7 mouse cellular contexts compared by ENCODE assay signal in genomic region chr11:5541799-5542481, GRCm38 (mm10). TPM values are rescaled to one million over a fixed set of nuclear protein-coding genes. Genes with fewer than 3 reads are reported as not detected.
DNase-seq lines count a peak whose midpoint lies in the region; ATAC-seq and TF ChIP-seq lines count a peak whose summit lies in the region.

TSS of gene Ccdc117 (minus strand) at chr11:5542187.

- peak within 1 kb of the TSS; percentile 72 for H3K4me2 ChIP-seq in embryonic facial prominence, embryonic 12.5 days (replicated peaks)
- peak within 1 kb of the TSS; percentile 74 for H3K4me2 ChIP-seq in limb, embryonic 12.5 days
- H3K4me2 ChIP-seq in midbrain, embryonic 15.5 days = peak within 1 kb of the TSS; percentile 77

- H3K9ac ChIP-seq in embryonic facial prominence, embryonic 12.5 days = peak within 1 kb of the TSS; percentile 93
- H3K9ac ChIP-seq in limb, embryonic 12.5 days (replicated peaks) = peak within 1 kb of the TSS; percentile 91
- H3K9ac ChIP-seq in midbrain, embryonic 15.5 days = peak within 1 kb of the TSS; percentile 51

- H3K36me3 ChIP-seq in embryonic facial prominence, embryonic 12.5 days = 0 out of 2 replicates have a peak, but pooled peaks cover under 1% of the 10 kb centered on the region
- H3K36me3 ChIP-seq in kidney, adult 2 months (ENCODE audit: control insufficient read depth, insufficient read depth, low read length) = no peaks in the 10 kb centered on the region; the same call in 1 of the 2 replicates
- peaks cover 18% of the 10 kb centered on the region; the same call in 1 of the 2 replicates for H3K36me3 ChIP-seq in limb, embryonic 12.5 days
- H3K36me3 ChIP-seq in midbrain, embryonic 15.5 days (replicated peaks) = 0 out of 2 replicates have a peak, but pooled peaks cover 3% of the 10 kb centered on the region
- H3K36me3 ChIP-seq in spleen, adult 2 months (ENCODE audit: control insufficient read depth, insufficient read depth, low read length) = peaks cover 6% of the 10 kb centered on the region

- peak; percentile 88 for DNase-seq in adrenal gland, postnatal 25 days
- peak; percentile 100 for DNase-seq in heart, adult 11 months
- DNase-seq in kidney, adult 2 months = peak; percentile 98
- DNase-seq in spleen, adult 2 months (ENCODE audit: low read depth in 1 of 2, low spot score in 2 of 2) = peak; percentile 82 to 96

- peak; percentile 69 for TF ChIP-seq POLR2A in kidney, adult 2 months (IDR thresholded peaks at IDR 0.05; ENCODE audit: low read depth, low read length)
- TF ChIP-seq POLR2A in spleen, adult 2 months (IDR thresholded peaks at IDR 0.05; ENCODE audit: low read depth, low read length) = peak; percentile 71

- peak within 1 kb of the TSS; percentile 91 for H3K4me3 ChIP-seq in embryonic facial prominence, embryonic 12.5 days
- peak within 1 kb of the TSS; percentile 93 for H3K4me3 ChIP-seq in kidney, adult 2 months (ENCODE audit: insufficient read depth, low read depth, low read length)
- peak within 1 kb of the TSS; percentile 89 for H3K4me3 ChIP-seq in limb, embryonic 12.5 days (replicated peaks)
- peak within 1 kb of the TSS; percentile 56 for H3K4me3 ChIP-seq in midbrain, embryonic 15.5 days
- peak within 1 kb of the TSS; percentile 88 for H3K4me3 ChIP-seq in spleen, adult 2 months (ENCODE audit: extremely low read depth, insufficient read depth, insufficient read length)

- peak; percentile 37; the same call in 1 of the 2 replicates for TF ChIP-seq CTCF in kidney, adult 2 months (conservative IDR thresholded peaks at IDR 0.05; ENCODE audit: insufficient read depth, insufficient read length, low read depth, low read length)
- no peak for TF ChIP-seq CTCF in spleen, adult 2 months (IDR thresholded peaks at IDR 0.05; ENCODE audit: extremely low read depth, insufficient read depth, insufficient read length, insufficient replicate concordance)

- WGBS in embryonic facial prominence, embryonic 12.5 days = 0% methylated on average over 62 of the region's 65 CpGs
- under 1% methylated on average over 65 of the region's 65 CpGs for WGBS in kidney, adult 2 months
- WGBS in limb, embryonic 12.5 days = under 1% methylated on average over 65 of the region's 65 CpGs
- under 1% methylated on average over 62 of the region's 65 CpGs for WGBS in midbrain, embryonic 15.5 days
- WGBS in spleen, adult 2 months = under 1% methylated on average over 65 of the region's 65 CpGs

- no peaks in the 10 kb centered on the region for H3K27me3 ChIP-seq in embryonic facial prominence, embryonic 12.5 days
- H3K27me3 ChIP-seq in kidney, adult 2 months (replicated peaks; ENCODE audit: control insufficient read depth, insufficient read depth, low read length) = no peaks in the 10 kb centered on the region
- H3K27me3 ChIP-seq in limb, embryonic 12.5 days = no peaks in the 10 kb centered on the region
- no peaks in the 10 kb centered on the region for H3K27me3 ChIP-seq in midbrain, embryonic 15.5 days (replicated peaks)
- no peaks in the 10 kb centered on the region for H3K27me3 ChIP-seq in spleen, adult 2 months (ENCODE audit: control insufficient read depth, insufficient read depth, low read length)

- peaks cover 17% of the 10 kb centered on the region for H3K4me1 ChIP-seq in embryonic facial prominence, embryonic 12.5 days
- H3K4me1 ChIP-seq in kidney, adult 2 months (ENCODE audit: control insufficient read depth, insufficient read depth, low read length) = peaks cover 21% of the 10 kb centered on the region; the same call in 1 of the 2 replicates
- peaks cover 20% of the 10 kb centered on the region for H3K4me1 ChIP-seq in limb, embryonic 12.5 days (replicated peaks)
- peaks cover 19% of the 10 kb centered on the region for H3K4me1 ChIP-seq in midbrain, embryonic 15.5 days
- peaks cover 5% of the 10 kb centered on the region; the same call in 1 of the 2 replicates for H3K4me1 ChIP-seq in spleen, adult 2 months (ENCODE audit: control insufficient read depth, insufficient read depth, insufficient read length)

- no peaks in the 10 kb centered on the region for H3K9me3 ChIP-seq in embryonic facial prominence, embryonic 12.5 days
- H3K9me3 ChIP-seq in limb, embryonic 12.5 days = no peaks in the 10 kb centered on the region
- no peaks in the 10 kb centered on the region for H3K9me3 ChIP-seq in midbrain, embryonic 15.5 days

- peak; percentile 97 for ATAC-seq in embryonic facial prominence, embryonic 12.5 days (ENCODE audit: insufficient number of reproducible peaks, insufficient read depth, low FRiP score, low TSS enrichment)
- ATAC-seq in limb, embryonic 12.5 days (ENCODE audit: insufficient number of reproducible peaks, insufficient read depth, low FRiP score, low TSS enrichment, low read depth) = peak; percentile 99
- ATAC-seq in midbrain, embryonic 15.5 days (replicated peaks) = peak; percentile 99

- H3K27ac ChIP-seq in embryonic facial prominence, embryonic 12.5 days = peak within 1 kb of the TSS; percentile 81
- H3K27ac ChIP-seq in kidney, adult 2 months (ENCODE audit: insufficient read depth, low read depth, low read length) = peak within 1 kb of the TSS; percentile 95
- H3K27ac ChIP-seq in limb, embryonic 12.5 days = peak within 1 kb of the TSS; percentile 89
- H3K27ac ChIP-seq in midbrain, embryonic 15.5 days = peak within 1 kb of the TSS; percentile 76
- peak within 1 kb of the TSS; percentile 92 for H3K27ac ChIP-seq in spleen, adult 2 months (ENCODE audit: insufficient read depth, low read length)

RNA-seq across cellular contexts. Expression of gene Ccdc117, which starts in this region (rescaled TPM):
- 28.3 and 30.3 TPM in 2 replicates for total RNA-seq in adrenal gland, postnatal 25 days (2021)
- polyA plus RNA-seq in embryonic facial prominence, embryonic 12.5 days (2016; fragmentation: Nextera tagmentation; extraction: Ambion mirVana) = 26.5 and 29.6 TPM in 2 replicates
- 7.8 and 9.4 TPM in 2 replicates for polyA plus RNA-seq in kidney, adult 2 months (2012; rRNA removed)
- 30.1 and 33.0 TPM in 2 replicates for polyA plus RNA-seq in limb, embryonic 12.5 days (2016; fragmentation: Nextera tagmentation; extraction: Ambion mirVana)
- 12.1 and 13.6 TPM in 2 replicates for polyA plus RNA-seq in midbrain, embryonic 15.5 days (2015; fragmentation: Nextera tagmentation; extraction: Ambion mirVana)
- polyA plus RNA-seq in spleen, adult 2 months (2012; rRNA removed) = 4.7 and 5.6 TPM in 2 replicates

Comparison
In these comparisons a context has a peak if more than half of its experiments do, and no peak if none do; other contexts are left out.
1. Peak in every context shown above with its lines: DNase-seq, ATAC-seq, H3K4me3 ChIP-seq and H3K27ac ChIP-seq.